Mouse (Mus musculus) CH12.LX (cell line): ENCODE data around the gene Rai14.

Source experiments
- CTCF ChIP-seq, 2 experiments: IDR thresholded peaks in 1 of 2; conservative IDR thresholded peaks in 1 of 2; 2 replicates each; pipeline ENCODE4 v1.5.1; 2011 to 2012; ENCODE audit warnings: low read depth in 2 of 2, low read length in 2 of 2, improper control_type of control experiment in 1 of 2, inconsistent platforms in 1 of 2, mild to moderate bottlenecking in 1 of 2, moderate library complexity in 1 of 2
- EP300 ChIP-seq: IDR thresholded peaks from 2 replicates; pipeline ENCODE4 v1.6.1; 2011; ENCODE audit warnings: low read length, improper control_type of control experiment
- IRF4 ChIP-seq: IDR thresholded peaks from 2 replicates; pipeline ENCODE4 v1.6.1; 2014; ENCODE audit warnings: low read depth, mild to moderate bottlenecking, inconsistent platforms, low read length, improper control_type of control experiment
- NELFE ChIP-seq: IDR thresholded peaks from 2 replicates; pipeline ENCODE4 v1.6.1; 2011; ENCODE audit warnings: low read depth, low read length, improper control_type of control experiment
- POLR2A ChIP-seq: IDR thresholded peaks from 2 replicates; pipeline ENCODE4 v1.6.1; 2011; ENCODE audit warnings: low read depth, mild to moderate bottlenecking, improper control_type of control experiment, low read length
- POLR2AphosphoS2 ChIP-seq: IDR thresholded peaks from 2 replicates; pipeline ENCODE4 v1.6.1; 2011; ENCODE audit warnings: low read depth, low read length, improper control_type of control experiment
- TCF12 ChIP-seq: IDR thresholded peaks from 2 replicates; pipeline ENCODE4 v1.6.1; 2014; ENCODE audit warnings: low read depth, mild to moderate bottlenecking, inconsistent platforms, low read length, improper control_type of control experiment
- USF1 ChIP-seq: IDR thresholded peaks from 2 replicates; pipeline ENCODE4 v1.6.1; 2014; ENCODE audit warnings: low read depth, mild to moderate bottlenecking, inconsistent platforms, low read length, improper control_type of control experiment
- USF2 ChIP-seq: conservative IDR thresholded peaks from 2 replicates; pipeline ENCODE4 v1.6.1; 2011; ENCODE audit warnings: low read depth, low read length, improper control_type of control experiment
- ZKSCAN1 ChIP-seq: IDR thresholded peaks from 2 replicates; pipeline ENCODE4 v1.6.1; 2012; ENCODE audit warnings: low read depth, inconsistent platforms, low read length, improper control_type of control experiment, borderline replicate concordance
- ZMIZ1 ChIP-seq: IDR thresholded peaks from 2 replicates; pipeline ENCODE4 v1.6.1; 2012; ENCODE audit warnings: low read depth, mild to moderate bottlenecking, inconsistent platforms, low read length, improper control_type of control experiment

- no peak for TF ChIP-seq CTCF (conservative IDR thresholded peaks at IDR 0.05 in 1 of 2, IDR thresholded peaks at IDR 0.05 in 1 of 2; ENCODE audit: low read depth in 2 of 2, low read length in 2 of 2)
- TF ChIP-seq TCF12 = no peak
- no peak for TF ChIP-seq USF1
- no peak for TF ChIP-seq USF2
- TF ChIP-seq EP300 = no peak
- TF ChIP-seq ZKSCAN1 = no peak
- no peak for TF ChIP-seq IRF4
- no peak for TF ChIP-seq POLR2A
- TF ChIP-seq NELFE = no peak
- TF ChIP-seq ZMIZ1 = no peak
- TF ChIP-seq POLR2AphosphoS2 = no peak
Measured at GRCm38 (mm10) chr15:10704328-10704727, 10.1 kb downstream of the Rai14 start.
